Mouse (Mus musculus): ENCODE results near the gene Psmd9.

DNA sequence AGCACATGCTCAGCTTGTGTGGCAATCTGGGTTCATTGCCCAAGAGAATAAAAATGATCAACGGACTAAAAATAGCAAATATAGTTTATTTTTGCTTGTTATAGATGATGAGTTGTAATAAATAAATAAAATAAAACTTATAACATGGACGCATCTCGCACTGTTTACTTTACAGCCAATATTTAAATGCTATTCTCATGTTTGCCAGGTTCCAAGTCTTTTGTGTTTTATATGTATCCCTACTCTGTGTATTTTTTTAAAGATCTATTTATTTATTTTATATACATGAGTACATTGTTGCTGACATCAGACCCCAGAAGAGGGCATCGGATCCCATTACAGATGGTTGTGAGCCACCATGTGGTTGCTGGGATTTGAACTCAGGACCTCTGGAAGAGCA is 108.5 kb downstream of the Psmd9 start:
- no peak for TF ChIP-seq POLR2A (IDR thresholded peaks at IDR 0.05; ENCODE audit: control insufficient read depth, low read depth, low read length)
- TF ChIP-seq CTCF (IDR thresholded peaks at IDR 0.05; ENCODE audit: control insufficient read depth, insufficient read depth, insufficient replicate concordance, low read depth, low read length), result no peak

Measured in testis, adult 2 months (tissue).